Mouse (Mus musculus) midbrain, embryonic 14.5 days (tissue): ENCODE measurements around the gene Mdfic. TPM values are rescaled to one million over a fixed set of nuclear protein-coding genes. Genes with fewer than 3 reads are reported as not detected.

Experiments
- ATAC-seq: fragments of 200-750 bp; cut with Nextera tagmentation; 2 replicates; pipeline ENCODE4 v1.8.0; 2017; ENCODE audit warnings: moderate number of reproducible peaks, moderate library complexity; ENCODE audit not compliant: low FRiP score, low TSS enrichment
- DNase-seq: peaks from one replicate; pipeline ENCODE4 v3.0.0-alpha.2; 2015
- H3K27ac ChIP-seq: fragments of 300-500 bp; sonication (generic); replicated peaks from 2 replicates; pipeline ENCODE4 v1.5.1; 2014; ENCODE audit warnings: mild to moderate bottlenecking, low read depth, low read length, moderate library complexity
- H3K27me3 ChIP-seq: fragments of 300-500 bp; sonication (generic); 2 replicates; pipeline ENCODE4 v1.6.1; 2014; ENCODE audit warnings: low read length, control low read depth, mixed read lengths; ENCODE audit not compliant: control insufficient read depth, insufficient read depth
- H3K36me3 ChIP-seq: fragments of 300-500 bp; sonication (generic); 2 replicates; pipeline ENCODE4 v1.6.1; 2014; ENCODE audit warnings: low read length, control low read depth; ENCODE audit not compliant: control insufficient read depth, insufficient read depth
- H3K4me1 ChIP-seq: fragments of 300-500 bp; sonication (generic); 2 replicates; pipeline ENCODE4 v1.6.1; 2014; ENCODE audit warnings: mild to moderate bottlenecking, antibody characterized with exemption, low read length, control low read depth; ENCODE audit not compliant: control insufficient read depth, insufficient read depth
- H3K4me2 ChIP-seq: fragments of 300-500 bp; sonication (generic); 2 replicates; pipeline ENCODE4 v1.6.1; 2014; ENCODE audit warnings: mild to moderate bottlenecking, low read length, moderate library complexity
- H3K4me3 ChIP-seq: fragments of 300-500 bp; sonication (generic); replicated peaks from 2 replicates; pipeline ENCODE4 v1.5.1; 2014; ENCODE audit warnings: low read depth, low read length
- H3K9ac ChIP-seq: fragments of 300-500 bp; sonication (generic); replicated peaks from 2 replicates; pipeline ENCODE4 v1.6.1; 2014; ENCODE audit warnings: mild to moderate bottlenecking, low read length, moderate library complexity
- H3K9me3 ChIP-seq: fragments of 300-500 bp; sonication (generic); 2 replicates; pipeline ENCODE4 v1.6.1; 2016; ENCODE audit warnings: low read length, control low read depth, mixed read lengths; ENCODE audit not compliant: control insufficient read depth
- WGBS: fragments of 180-500 bp; shearing (Covaris S2); extraction: QIAGEN DNeasy Blood & Tissue Kit; methylation state at CpG from one replicate; pipeline ENCODE4 v1.1.7; 2014; 5-methylcytosine and 5-hydroxymethylcytosine counted together
- polyA plus RNA-seq: library from polyadenylated mRNA; unstranded; fragments of >200 nt; fragmentation: Nextera tagmentation; extraction: Ambion mirVana; gene quantifications from 2 replicates; pipeline ENCODE4 v1.2.1, GENCODE M21; 2014

Gene Mdfic
- polyA plus RNA-seq, 1 experiment from 2014 or later, result 1.1 TPM

DNA sequence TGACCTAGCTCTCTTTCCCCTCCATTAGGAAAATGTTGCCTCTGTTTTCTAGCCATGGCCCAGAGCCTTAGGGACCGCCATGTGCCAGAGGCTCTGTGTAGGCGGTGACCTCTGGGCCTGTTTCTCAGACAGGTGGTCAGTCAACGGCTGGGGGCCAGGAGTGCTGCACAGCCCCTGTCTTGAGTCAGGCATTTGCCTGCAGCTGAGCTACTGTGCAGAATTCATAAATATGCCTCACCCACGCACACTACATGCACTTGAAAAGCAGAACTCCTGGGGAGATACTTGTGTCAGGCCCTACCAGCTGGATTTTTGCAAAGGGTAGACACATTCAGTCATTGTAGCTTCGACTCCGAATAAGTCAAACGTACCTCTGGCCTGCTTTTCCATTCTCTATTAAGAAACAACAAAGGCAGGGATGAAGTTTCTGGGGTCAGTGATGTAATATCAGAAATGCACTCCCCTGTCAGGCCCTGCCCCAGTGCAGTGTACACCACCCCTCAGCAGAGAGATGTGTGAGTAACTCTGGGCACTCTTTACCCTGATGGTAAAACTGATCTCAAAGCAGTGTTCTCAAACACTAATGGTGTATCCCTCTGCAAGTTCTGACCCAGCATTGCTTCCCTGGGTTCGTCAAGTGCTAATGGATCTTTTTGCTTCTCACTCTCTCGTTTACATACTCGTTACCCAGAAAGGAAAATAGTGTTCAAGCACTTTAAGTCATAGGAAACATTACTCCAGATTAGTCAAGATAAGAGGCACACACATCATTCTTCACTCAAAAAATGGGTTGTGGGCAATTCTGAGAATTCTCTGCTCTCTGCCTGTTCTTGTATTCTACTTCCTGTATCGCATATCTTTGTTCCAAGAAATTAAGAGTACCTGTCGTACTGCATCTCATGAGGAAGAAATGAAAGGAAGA, 72.5 kb downstream of the Mdfic start:
- Histone ChIP-seq H3K36me3 (no peaks in the 10 kb centered on the region), H3K9me3 (no peaks in the 10 kb centered on the region), H3K27me3 (no peaks in the 10 kb centered on the region), H3K4me3 (no peak overlapping the region), H3K4me2 (no peak overlapping the region), H3K9ac (no peak overlapping the region), H3K4me1 (peaks cover 9% of the 10 kb centered on the region; the same call in 1 of the 2 replicates), H3K27ac (no peak overlapping the region)
- no peak for ATAC-seq
- DNase-seq, result no peak
- WGBS, result 81% methylated on average over 12 of the region's 12 CpGs

DNA sequence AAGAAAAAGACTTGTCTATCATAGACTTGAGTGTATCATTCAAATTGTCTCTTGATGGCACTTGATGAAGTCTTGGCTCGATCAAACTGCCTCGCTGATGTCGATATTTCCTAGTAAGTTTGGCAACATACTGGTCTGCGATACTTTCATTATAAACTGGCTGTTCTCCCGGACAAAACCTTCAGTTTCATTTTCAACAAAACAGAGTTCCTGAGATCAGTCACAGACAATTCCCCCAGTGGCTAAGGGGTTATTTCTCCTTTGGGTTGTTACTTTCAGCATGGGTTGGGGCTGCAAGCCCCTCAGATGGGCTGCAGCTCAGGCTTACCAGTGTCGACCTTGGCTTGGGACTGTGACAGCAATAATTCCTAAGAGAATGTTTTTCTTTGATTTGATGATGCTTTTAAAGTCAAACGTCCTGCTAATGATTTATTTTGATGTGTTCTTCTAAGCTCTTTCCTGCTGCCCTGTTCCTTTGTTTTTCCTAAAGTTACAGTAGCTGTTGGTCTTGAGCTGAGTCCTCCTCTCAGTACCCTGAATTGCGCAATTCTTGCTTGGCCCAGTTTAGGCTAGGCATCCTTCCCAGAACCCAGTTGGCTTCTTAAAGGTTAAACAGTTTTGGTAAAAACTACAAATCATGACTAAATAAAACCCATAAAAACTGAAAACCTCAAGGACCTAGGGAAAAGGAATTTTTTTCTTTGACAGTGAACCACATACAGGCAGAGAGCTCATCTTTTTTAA, 73.3 kb downstream of the Mdfic start:
- Histone ChIP-seq H3K4me3 (no peak overlapping the region), H3K36me3 (no peaks in the 10 kb centered on the region), H3K27me3 (no peaks in the 10 kb centered on the region), H3K9ac (no peak overlapping the region), H3K9me3 (no peaks in the 10 kb centered on the region), H3K27ac (no peak overlapping the region), H3K4me2 (no peak overlapping the region), H3K4me1 (peaks cover 9% of the 10 kb centered on the region; the same call in 1 of the 2 replicates)
- DNase-seq (no peak), ATAC-seq (no peak)
- WGBS, result 88% methylated on average over 8 of the region's 8 CpGs

GRCm38 (mm10) chr6:15794801-15795200, 74.3 kb downstream of the Mdfic start:
- Histone ChIP-seq H3K27ac (no peak overlapping the region), H3K4me3 (no peak overlapping the region), H3K4me2 (no peak overlapping the region), H3K4me1 (peaks cover 2% of the 10 kb centered on the region; the same call in 1 of the 2 replicates), H3K36me3 (no peaks in the 10 kb centered on the region), H3K27me3 (no peaks in the 10 kb centered on the region), H3K9ac (no peak overlapping the region), H3K9me3 (no peaks in the 10 kb centered on the region)
- ATAC-seq (no peak), DNase-seq (no peak)
- 91% methylated on average over 3 of the region's 3 CpGs for WGBS

GRCm38 (mm10) chr6:15807382-15807781, 86.9 kb downstream of the Mdfic start:
- H3K36me3 ChIP-seq, result no peaks in the 10 kb centered on the region
- H3K27me3 ChIP-seq, result no peaks in the 10 kb centered on the region
- no peaks in the 10 kb centered on the region for H3K9me3 ChIP-seq
- H3K4me1 ChIP-seq, result no peaks in the 10 kb centered on the region
- no peak overlapping the region for H3K4me3 ChIP-seq
- no peak overlapping the region for H3K27ac ChIP-seq
- 88% methylated on average over 5 of the region's 5 CpGs for WGBS
- no peak overlapping the region for H3K4me2 ChIP-seq
- ATAC-seq, result no peak
- no peak for DNase-seq
- H3K9ac ChIP-seq, result no peak overlapping the region

- no peak overlapping the region for H3K27ac ChIP-seq
- no peak overlapping the region for H3K4me2 ChIP-seq
- DNase-seq, result no peak
- no peaks in the 10 kb centered on the region for H3K9me3 ChIP-seq
- H3K4me1 ChIP-seq, result no peaks in the 10 kb centered on the region
- no peak overlapping the region for H3K4me3 ChIP-seq
- H3K27me3 ChIP-seq, result no peaks in the 10 kb centered on the region
- 74% methylated on average over 3 of the region's 3 CpGs for WGBS
- H3K36me3 ChIP-seq, result no peaks in the 10 kb centered on the region
- H3K9ac ChIP-seq, result no peak overlapping the region
- ATAC-seq, result no peak
Observed at GRCm38 (mm10) chr6:15825236-15825635, 104.8 kb downstream of the Mdfic start.

- no peak for ATAC-seq
Observed at GRCm38 (mm10) chr6:15829812-15830211, 109.4 kb downstream of the Mdfic start.

DNA sequence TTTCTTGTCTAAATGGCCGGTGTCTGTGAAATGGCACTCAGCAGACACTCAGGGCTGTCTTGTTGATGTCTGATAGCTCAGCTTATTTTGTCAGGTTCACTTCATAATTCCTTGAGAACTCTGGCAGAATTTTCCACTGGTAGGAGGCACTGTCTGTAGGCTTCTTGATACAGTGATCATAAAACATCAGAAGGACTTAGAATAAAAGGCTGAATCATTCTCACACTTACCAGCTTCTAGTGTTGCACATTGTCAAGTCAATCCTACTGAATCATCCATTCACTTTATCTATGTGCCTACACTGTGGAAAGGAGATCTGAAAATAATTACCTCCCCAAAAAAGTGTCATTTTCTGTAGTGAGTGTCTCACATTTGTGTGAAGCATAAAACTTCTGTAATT, 110.2 kb downstream of the Mdfic start:
- Histone ChIP-seq H3K27me3 (no peaks in the 10 kb centered on the region), H3K9ac (no peak overlapping the region), H3K4me2 (no peak overlapping the region), H3K9me3 (no peaks in the 10 kb centered on the region), H3K27ac (no peak overlapping the region), H3K4me1 (no peaks in the 10 kb centered on the region), H3K36me3 (no peaks in the 10 kb centered on the region), H3K4me3 (no peak overlapping the region)
- ATAC-seq (no peak), DNase-seq (no peak)
- WGBS, result 94% methylated on average over 1 of the region's 1 CpGs

More at GRCm38 (mm10) chr6:15829812-15830211, 109.4 kb downstream of the Mdfic start:
- no peaks in the 10 kb centered on the region for H3K36me3 ChIP-seq
- no peak for DNase-seq
- 37% methylated on average over 2 of the region's 2 CpGs for WGBS
- no peak overlapping the region for H3K4me3 ChIP-seq
- no peaks in the 10 kb centered on the region for H3K4me1 ChIP-seq
- H3K9ac ChIP-seq, result no peak overlapping the region
- H3K4me2 ChIP-seq, result no peak overlapping the region
- H3K9me3 ChIP-seq, result no peaks in the 10 kb centered on the region
- H3K27ac ChIP-seq, result no peak overlapping the region
- H3K27me3 ChIP-seq, result no peaks in the 10 kb centered on the region

GRCm38 (mm10) chr6:15837695-15838094, 117.2 kb downstream of the Mdfic start:
- Histone ChIP-seq H3K4me3 (no peak overlapping the region), H3K27me3 (no peaks in the 10 kb centered on the region), H3K36me3 (no peaks in the 10 kb centered on the region), H3K4me1 (no peaks in the 10 kb centered on the region), H3K27ac (no peak overlapping the region), H3K9me3 (no peaks in the 10 kb centered on the region), H3K4me2 (no peak overlapping the region), H3K9ac (no peak overlapping the region)
- ATAC-seq (no peak), DNase-seq (no peak)
- 79% methylated on average over 3 of the region's 3 CpGs for WGBS
